Mouse (Mus musculus) cerebellum, adult 2 months (tissue): Measurements from ENCODE around the gene Zfc3h1.

Source experiments
- CTCF ChIP-seq: fragments of 200-500 bp; IDR thresholded peaks from 2 replicates; pipeline ENCODE4 v1.5.1; 2011; ENCODE audit warnings: low read depth, mild to moderate bottlenecking, control low read depth, low read length, moderate library complexity, borderline replicate concordance; ENCODE audit not compliant: insufficient read depth
- POLR2A ChIP-seq: fragments of 200-500 bp; IDR thresholded peaks from 2 replicates; pipeline ENCODE4 v1.6.1; 2011; ENCODE audit warnings: low read length, control low read depth, borderline replicate concordance; ENCODE audit not compliant: insufficient read depth

- TF ChIP-seq POLR2A (no peak), CTCF (no peak)
These were observed 47.9 kb upstream of the Zfc3h1 start for GRCm38 (mm10) chr10:115336901-115337300.
